Mouse (Mus musculus) embryonic fibroblast, embryonic 13.5 days (primary cell): ENCODE results near the gene Tmem156.

Experiments
- CTCF ChIP-seq: IDR thresholded peaks from 2 replicates; pipeline ENCODE4 v1.5.1; 2011; ENCODE audit warnings: mild to moderate bottlenecking, control low read depth, low read length, moderate library complexity, borderline replicate concordance; ENCODE audit not compliant: insufficient read depth
- POLR2A ChIP-seq: IDR thresholded peaks from 2 replicates; pipeline ENCODE4 v1.6.1; 2011; ENCODE audit warnings: low read depth, mild to moderate bottlenecking, control low read depth, low read length, moderate library complexity

- TF ChIP-seq CTCF = no peak
- TF ChIP-seq POLR2A = no peak
Measured at GRCm38 (mm10) chr5:65019823-65020222, 72.1 kb downstream of the Tmem156 start.
